Mouse (Mus musculus) lung, postnatal 14 days (tissue): Measurements from ENCODE around the gene Sox5.

Source experiments
- DNase-seq: peaks from one replicate; pipeline ENCODE4 v3.0.0; 2021

The Sox5 gene

DNA sequence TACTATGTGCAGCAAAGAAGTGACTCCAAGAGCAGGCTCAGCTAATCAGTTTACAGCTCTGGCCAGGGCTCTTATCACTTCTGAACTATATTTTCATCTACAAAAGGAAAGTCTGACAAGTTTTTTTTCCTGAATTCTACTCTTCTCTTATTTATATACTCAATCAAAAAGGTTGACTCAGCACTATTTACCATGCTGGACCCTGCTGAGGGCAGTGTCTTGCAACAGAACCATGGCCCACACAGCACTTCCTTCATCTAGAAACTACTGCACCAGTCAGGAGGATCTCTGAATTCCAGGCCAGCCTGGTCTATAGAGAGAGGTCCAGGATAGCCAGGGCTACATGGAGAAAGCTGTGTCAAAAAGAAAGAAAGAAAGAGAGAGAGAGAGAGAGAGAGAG is 771.5 kb downstream of the Sox5 start:
- no peak for DNase-seq

DNA sequence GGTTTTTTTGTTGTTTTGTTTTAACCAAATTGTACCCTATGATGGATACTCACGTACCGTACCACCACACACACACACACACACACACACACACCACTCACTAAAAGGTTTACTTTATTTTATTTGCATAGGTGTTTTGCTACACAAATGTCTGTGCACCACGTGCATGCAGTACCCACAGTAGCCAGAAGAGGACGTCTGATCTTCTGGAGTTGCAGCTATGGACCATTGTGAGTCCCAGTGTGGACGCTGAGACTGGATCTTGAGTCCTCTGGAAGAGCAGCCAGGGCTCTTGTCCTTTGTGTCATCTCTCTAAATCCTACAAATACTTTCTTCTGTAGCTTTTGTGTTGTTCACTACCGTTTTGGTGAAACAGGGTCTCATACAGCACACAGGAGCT is 776.6 kb downstream of the Sox5 start:
- no peak for DNase-seq

DNA sequence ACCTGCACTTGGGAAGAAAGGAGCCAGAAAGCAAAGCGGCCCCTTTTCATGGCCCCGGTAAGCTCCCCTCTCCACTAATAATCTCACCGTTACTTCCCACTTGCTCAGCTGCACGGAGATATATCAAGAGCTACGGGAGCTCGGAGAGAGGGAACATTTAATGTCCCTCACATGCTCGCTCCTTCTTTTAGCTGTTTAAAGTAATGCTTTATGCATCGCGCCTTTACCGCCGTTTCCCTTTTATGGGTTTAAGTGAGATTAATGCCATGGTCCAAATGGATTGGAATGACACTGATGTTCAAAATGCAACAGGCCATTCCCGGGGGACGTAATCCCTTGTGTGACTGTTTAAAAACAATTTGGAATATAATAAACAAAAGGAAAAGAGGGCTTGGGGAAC is 783.6 kb downstream of the Sox5 start:
- DNase-seq, result no peak

DNA sequence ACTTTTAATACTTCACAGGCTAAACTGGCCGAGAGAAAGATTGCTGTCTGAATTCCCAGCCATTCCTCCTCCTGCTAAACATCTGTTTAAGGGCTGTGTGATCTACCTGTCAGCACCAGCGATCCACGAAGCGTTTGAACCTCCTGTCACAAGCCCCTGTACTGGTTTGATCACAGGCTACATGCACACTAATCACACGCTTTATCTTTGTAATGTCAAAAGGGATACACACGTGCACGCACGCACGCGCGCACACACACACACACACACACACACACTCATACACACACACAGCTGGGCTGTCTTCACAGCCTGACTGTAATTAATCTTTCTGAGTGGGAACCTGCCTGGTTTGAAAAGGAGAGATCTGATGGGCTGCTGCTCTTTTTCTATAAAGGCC is 784.2 kb downstream of the Sox5 start:
- DNase-seq, result no peak

DNA sequence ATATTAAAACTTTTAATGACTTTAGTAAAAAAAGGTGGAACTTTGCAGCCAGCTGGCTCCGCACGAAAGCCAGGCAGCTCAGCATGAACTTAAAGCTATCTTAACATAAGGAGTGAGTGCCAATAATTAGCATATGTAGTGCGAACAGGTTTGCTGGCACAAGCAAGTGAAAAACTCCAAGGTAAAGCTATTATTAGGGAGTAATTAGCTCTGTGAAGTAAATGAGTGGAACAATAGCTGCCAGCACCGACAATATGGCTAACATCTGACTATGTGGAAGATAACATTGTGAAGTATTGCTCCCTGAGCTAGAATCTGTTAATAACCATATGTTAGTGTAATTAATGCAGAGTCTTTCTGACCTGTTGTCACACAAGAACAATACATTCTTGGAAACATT is 786.7 kb downstream of the Sox5 start:
- no peak for DNase-seq

DNA sequence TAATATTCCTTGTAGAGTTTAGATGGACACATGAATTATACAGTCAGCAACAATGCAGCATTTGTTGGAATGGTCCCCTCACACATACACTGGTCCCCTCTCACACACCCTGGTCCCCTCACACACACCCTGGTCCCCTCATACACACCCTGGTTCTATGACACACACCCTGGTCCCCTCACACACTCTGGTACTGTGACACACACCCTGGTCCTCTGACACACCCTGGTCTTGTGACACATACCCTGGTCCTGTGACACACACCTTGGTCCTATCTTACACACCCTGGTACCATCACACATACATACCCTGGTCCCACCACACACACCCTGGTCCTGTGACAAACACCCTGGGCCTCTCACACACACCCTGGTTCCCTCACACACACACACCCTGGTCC is 794.2 kb downstream of the Sox5 start:
- no peak for DNase-seq

DNA sequence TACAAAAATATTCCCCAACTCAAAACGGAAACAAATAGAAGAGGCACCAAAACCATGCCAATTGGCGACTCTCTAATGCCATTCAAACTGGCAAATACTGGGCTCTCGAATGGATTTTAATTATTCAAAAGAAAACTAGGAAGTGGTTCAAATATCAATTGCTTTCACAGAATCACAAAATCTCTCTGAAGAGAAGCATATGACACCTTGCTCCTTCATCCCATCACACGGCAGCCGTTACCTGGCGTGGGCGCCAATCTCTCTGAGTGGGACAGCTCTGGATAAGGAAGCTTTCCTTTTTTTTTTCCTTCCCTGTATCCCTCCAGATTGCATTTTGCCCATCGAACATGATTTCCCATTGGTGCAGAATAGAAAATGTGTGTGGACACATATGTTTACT is 801.6 kb downstream of the Sox5 start:
- DNase-seq, result no peak

DNA sequence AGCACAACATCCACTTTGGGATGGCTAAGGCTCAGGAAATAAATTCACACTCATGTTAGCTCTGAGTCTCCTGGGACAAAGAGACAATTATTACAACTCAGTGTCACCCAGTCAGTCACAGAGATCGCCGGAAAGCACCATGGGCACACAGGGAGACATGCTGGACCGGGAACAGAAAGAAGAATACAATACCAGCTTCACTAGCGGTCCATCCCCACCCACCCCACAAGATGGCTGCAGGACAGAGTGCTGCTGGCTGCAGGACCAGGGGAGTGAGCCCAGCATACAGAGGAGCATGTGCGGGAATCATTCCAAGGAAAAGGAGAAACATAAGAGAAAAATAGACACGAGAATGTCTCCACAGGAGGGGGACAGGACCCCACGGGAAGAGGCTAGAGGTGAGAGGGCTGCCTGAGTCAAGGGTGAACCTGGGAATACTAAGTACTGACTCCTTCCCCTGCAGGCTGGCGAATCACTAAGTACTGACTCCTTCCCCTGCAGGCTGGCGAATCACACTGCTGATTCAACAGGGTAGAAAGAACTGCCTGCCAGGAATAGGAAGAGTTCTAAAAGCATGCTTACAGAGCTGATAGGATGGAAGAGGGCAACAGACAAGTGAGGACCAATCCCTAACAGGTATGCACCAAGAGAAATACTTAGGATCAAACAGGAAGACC is 813.9 kb downstream of the Sox5 start:
- no peak for DNase-seq

DNA sequence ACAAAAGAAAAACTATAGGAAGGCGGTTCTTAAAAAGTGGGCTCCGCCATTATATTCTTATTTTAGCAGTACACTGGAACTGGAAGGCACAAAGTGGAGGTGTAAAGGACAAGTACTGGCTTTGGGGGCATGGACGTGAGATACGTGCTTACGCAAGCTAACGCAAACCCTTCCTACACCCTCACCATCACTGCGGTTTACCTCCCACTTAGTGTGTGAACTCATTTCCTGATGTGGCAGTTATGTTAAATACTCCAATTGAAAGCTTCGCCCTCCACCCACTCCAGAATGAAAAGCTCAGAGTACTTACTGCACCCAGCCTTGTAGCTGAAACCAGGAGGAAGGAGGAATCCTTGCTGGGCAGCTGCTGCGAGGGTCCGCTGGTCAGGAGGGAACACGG is 821.3 kb downstream of the Sox5 start:
- no peak for DNase-seq

DNA sequence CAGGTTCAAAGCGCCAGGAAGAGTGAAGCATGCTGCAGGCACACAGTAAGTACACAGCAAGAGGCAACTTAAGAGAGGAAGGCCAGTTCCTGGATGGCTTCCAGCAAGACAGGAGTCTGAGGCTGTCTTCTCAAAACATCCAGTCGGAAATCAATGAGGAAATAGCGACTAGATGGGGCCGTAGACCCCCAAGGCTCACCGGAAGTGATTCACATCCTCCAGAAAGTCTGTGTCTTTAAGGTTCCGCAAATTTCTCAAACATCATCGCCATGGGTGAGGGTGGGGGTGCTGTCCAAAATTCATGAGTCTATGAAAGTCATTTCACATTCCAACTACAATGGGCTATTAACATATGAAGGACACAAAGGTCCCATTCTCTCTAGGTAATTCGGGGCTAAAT is 821.7 kb downstream of the Sox5 start:
- DNase-seq, result no peak

DNA sequence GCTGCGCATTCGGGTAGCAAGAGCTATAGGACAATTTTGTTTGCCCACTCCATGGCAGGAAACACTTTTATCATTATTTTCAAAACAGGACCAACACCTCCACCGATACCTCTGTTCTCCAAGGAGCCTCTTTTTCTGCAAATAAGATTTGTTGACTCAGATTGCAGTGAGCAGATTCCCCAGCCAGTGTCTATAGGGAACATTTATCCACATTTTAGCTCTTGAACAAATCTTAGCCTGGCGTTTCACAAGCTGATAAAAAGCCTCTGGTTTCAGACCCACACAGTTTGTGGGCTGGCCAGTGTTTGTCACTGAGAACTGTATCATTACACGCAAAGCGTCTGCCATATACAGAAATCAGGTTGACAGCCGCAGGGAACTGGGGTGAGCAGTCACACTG is 823.4 kb downstream of the Sox5 start:
- DNase-seq, result no peak

DNA sequence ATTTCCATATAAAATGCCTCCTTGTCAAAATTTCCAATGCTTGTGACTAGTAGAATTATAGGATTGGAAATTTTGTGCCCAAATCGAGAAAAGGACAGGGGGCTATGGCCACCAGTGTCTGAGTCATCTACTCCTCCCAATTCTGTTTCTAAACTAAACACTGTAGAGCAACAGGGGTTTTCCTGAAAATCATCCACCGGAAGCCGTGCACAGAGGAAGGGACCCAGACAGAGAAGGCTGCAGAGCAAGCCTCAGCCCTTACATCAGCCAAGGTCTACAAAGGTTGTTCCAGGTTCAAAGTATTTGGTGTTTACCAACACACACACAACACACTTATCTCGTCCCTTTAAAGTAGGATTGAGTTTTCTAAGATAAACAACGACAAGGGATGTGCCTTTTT is 824.7 kb downstream of the Sox5 start:
- DNase-seq, result no peak

DNA sequence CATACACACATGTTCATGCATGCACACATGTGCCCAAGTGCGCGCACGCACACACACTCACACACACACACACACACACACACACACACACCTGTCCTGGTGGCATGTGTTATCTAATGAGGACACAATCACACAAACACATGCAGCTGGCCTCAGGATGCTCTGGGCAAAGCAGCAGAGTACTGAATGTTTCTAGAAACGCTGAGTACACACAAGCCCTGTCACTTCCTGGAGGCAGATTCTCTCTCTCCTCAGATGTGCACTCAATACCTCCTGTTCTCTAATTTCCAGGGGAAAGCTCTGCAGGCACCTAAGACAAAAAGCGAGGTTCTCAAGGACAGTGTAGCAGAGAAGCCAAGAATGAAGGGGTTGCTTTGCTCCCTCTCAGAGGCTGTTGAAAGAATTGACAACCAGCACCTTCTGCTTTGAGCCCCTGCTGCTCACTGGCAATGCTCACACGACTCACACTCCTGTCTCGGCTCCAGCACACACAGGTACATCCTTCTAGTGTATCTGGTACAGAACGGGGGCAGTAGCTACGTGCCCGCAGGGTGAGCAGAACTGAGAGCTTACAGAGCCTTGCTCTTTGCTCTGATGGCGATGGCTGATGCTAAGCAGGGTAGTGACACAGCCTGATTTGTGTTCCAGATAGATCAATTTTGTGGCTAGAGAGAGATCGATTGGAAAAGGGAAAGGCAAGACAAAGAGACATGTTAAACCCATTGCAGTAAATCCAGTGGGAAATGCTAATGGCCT is 833.0 kb downstream of the Sox5 start:
- DNase-seq, result no peak

DNA sequence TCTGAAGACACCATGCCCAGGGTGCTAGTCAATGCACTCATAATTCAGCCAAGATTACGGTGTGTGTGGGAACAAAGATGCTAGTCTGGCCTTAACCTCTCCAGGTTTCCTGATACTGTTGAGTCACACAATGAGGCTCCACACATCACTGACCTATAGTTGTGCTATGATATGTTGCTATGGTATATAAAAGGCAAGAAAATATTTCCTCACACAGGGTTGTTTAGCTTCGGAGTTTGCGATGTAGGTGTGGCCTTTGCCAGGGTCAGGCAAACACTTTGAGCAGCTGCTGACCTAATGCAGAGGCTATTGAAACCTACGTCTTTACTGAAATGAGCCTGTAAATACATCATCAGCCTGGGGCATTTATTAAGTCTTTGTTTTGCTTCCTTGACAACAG is 833.7 kb downstream of the Sox5 start:
- no peak for DNase-seq

DNA sequence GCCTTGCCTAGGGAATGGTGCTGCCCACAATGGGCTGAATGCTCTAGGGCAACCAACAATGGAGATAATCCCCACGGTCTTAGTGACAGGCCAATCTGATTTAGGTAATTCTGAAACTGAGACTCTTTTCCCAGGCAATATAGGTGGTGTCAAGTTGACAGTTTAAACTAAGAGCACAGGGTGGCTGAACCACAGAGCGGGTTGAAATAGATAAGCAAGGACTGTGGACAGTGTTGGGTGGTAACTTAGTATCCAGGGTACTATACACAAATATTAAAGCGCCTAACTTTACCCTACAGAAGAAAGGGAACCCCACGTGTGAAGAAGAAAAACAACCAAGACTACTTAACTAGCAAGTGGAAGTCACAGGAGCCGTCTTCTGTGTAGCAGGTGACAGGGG is 838.7 kb downstream of the Sox5 start:
- DNase-seq, result no peak

DNA sequence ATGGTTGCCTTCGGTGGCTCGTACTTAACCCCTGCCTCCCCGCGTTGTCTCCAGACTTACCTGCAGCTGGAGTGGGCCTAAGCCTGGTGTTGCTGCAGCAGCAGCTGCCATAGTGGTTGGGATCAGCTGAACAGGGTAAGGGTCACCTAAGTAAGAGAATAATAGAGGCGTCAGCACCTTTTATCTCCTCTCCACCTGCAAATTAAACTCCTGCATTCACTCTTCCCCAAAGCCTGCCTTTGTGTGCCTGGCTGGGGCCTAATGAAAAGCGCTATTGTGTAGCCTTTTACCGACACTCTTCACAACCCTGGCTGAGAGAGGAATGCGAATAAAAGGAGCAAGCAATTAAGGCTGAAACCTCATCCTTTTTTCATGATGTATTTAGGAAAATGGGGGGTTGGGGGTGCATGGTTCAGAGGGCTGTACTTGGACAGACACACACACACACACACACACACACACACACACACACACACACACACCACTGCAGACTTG is 840.4 kb downstream of the Sox5 start:
- no peak for DNase-seq

DNA sequence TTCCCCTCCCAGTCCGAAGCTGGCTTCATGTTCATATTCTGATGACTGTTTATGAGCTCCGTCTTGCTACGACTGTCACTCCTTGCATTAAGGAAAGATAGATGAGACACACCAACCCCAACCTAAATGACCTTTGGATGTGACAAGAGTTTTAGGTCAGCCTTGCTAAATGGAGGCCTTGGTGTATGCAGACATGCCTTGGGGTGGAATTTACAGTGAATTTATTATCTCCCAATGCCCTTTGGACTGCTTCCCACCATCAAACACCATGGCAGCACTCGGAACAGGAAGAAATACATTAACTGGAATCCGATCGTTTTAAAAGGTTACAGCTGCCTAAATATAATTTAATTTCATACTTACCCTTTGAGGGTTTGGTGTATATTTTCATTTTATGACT is 858.6 kb downstream of the Sox5 start:
- DNase-seq, result no peak

DNA sequence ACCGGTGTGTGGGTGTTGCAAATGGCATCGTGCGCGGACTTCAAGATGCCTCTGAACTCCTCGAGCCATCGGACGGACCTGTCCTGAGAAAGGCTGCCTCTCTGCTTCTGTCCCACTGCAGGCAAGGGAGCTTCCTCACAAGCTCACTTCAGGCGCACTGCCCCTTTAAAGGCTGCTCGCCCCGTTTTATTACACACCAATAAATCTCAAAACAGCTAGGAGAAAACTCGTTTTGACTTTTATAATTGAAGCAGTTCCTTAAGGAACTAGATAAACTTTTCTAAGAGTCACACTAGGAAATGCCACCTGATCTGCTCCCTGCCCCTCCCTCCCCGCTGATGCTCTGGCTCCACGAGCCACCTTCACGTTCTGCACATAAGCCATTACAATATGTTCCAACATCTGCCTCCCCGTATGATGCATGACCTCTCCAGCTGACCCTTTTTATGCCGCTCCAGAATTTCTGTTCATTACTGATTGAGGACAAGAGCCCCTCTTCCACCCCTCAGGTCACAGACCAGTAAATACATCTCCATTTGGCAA is 863.3 kb downstream of the Sox5 start:
- no peak for DNase-seq

DNA sequence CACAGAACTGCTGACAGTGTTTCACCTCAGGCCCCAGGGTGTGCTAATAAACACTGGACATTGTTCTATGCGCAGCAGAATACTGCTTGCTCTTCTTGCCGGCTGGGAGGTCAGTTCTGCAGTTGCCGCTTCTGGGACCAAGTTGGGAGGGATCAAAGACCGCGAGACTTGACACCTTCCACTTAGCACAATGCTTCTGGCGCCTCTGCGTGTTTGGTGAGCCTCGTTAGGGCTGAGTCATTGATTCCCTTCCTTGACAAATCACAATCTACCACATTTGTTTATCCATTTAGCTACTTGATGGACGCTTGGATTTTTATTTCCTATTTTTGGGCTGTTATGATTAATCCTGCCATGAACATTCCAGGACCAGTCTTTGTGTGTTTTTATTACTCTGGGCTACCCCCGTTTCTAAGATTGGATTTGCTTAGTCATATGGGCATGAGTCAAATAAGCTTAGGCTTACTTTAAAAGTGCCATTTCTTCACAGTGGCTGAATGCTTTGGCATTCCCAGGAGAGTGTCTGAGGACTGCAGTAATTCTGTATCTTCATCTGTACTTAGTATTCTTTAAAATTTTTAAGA is 865.5 kb downstream of the Sox5 start:
- DNase-seq, result no peak

DNA sequence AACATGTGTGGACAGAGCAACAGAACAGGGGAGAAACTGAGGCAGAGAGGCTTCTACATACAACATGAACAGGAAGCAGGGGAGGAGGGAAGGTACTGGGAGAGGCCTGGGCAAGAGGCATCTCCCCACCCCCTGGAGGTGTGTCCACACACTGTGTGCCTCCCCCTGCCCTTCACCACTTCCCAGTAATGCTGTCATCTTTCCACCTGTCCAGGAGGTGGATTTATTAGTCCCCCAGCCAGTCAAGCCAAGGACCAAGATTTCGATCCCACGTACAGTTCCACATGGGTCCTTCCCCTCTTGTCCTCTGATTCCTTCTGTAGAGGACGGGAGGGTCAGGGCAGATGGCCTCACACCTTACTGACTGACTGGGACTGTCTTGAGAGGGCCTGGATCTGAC is 866.1 kb downstream of the Sox5 start:
- no peak for DNase-seq

DNA sequence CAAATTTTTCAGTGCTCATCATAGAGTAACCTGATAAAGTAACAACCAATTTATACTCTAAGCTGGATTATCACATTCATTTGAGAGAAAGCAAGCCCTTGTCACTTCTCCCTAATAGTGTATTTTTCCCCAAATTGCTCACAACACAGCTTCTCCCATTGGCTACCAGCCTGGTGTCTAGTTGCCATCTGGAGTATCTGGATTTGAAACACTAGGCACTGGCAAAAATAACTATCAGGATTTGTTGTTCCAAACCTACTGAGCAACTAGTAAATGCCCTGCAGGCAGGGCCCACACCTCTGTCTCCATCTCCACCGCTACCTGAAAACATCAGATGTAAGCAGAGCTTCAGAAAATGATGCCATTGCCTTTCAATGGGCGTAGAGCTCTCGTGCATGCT is 869.5 kb downstream of the Sox5 start:
- no peak for DNase-seq

DNA sequence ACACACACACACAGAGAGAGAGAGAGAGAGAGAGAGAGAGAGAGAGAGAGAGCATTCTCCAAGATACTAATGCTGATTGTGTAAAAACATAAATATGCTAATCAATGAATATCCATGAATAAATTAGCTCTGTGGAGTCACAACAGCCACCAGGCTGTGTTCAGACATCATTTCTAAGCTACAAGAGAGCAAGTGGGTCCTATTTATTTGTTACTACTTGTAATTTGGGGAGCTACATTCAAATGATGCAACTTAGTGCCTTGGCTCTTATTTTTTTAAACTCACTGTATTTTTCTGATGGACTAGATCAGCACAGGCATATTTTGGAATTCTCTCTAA is 877.1 kb downstream of the Sox5 start:
- no peak for DNase-seq

DNA sequence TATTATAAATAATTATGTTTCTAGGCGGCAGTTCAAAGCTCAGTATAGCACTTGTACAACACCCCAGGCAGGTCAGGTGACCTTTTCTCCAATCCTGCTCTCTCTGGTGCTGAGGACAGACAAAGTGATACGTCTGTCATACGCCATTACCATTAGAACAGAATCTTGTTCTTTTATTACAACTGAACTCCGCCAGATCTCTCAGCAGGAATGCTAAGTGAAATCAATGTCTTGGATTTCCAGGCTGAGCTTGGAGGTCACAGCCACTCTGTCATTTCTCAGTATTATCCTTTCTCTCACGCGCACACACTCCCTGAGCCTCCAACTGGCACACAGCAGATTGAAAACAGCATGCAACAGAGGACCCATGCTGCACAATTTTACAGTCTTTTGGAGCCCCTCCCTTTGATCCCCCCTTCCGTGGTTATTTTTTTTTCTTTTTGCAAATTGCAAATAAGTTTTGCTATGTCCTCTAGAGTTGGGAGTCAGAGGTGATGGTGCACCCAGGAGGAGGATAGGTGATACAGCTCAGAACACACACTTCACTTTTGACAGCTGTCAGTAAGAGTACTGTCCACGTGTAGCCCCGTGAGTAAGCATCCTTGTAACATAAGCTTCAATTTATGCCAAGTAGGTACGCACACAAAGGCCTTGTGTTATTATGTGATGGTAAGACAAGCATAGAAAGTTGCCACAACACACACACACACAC is 877.6 kb downstream of the Sox5 start:
- no peak for DNase-seq

DNA sequence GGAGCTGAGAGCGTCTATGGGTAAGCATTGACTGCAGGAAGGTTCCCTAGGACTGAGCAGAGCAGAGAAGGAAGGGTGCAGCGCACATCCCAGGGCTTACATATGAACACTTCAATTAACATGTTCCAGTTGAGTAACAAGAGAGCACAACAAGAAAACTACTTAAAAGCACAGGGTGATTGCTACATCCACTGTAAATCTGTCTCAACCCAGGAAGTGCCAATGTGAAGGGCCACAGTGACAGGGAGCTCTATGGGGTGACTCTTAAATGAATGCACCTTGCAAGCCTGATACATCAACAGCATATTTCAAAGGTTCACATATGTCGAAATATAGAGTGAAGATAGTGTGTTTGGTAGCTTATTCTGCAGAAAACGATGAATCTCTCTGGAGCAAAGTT is 880.9 kb downstream of the Sox5 start:
- DNase-seq, result no peak
